Mouse (Mus musculus) cortical plate, adult 2 months (tissue): ENCODE measurements around the gene Fam19a5. TPM values are rescaled to one million over a fixed set of nuclear protein-coding genes. Genes with fewer than 3 reads are reported as not detected.

ENCODE experiments used
- H3K27ac ChIP-seq: fragments of 200-500 bp; 2 replicates; pipeline ENCODE4 v1.5.1; 2012; ENCODE audit warnings: low read length, control low read depth, inconsistent platforms; ENCODE audit not compliant: insufficient read depth
- H3K4me1 ChIP-seq: fragments of 200-500 bp; 2 replicates; pipeline ENCODE4 v1.6.1; 2011; ENCODE audit warnings: low read length; ENCODE audit not compliant: control insufficient read depth, insufficient read depth
- H3K4me3 ChIP-seq: fragments of 200-500 bp; 2 replicates; pipeline ENCODE4 v1.5.1; 2011; ENCODE audit warnings: mild to moderate bottlenecking, low read length, control low read depth; ENCODE audit not compliant: insufficient read depth
- CTCF ChIP-seq: fragments of 200-500 bp; IDR thresholded peaks from 2 replicates; pipeline ENCODE4 v1.5.1; 2011; ENCODE audit warnings: mild to moderate bottlenecking, control low read depth, low read length; ENCODE audit not compliant: insufficient read depth; ENCODE audit errors: extremely low read depth
- POLR2A ChIP-seq: fragments of 200-500 bp; IDR thresholded peaks from 2 replicates; pipeline ENCODE4 v1.6.1; 2011; ENCODE audit warnings: mild to moderate bottlenecking, low read length, control low read depth; ENCODE audit not compliant: insufficient read depth; ENCODE audit errors: extremely low read depth
- polyA plus RNA-seq: library from polyadenylated mRNA; depleted of rRNA; stranded (reverse); fragments of >200 nt; gene quantifications from 2 replicates; pipeline ENCODE4 v1.2.3, GENCODE M21; 2012

Fam19a5 gene
- polyA plus RNA-seq, 1 experiment, result 102 TPM

DNA sequence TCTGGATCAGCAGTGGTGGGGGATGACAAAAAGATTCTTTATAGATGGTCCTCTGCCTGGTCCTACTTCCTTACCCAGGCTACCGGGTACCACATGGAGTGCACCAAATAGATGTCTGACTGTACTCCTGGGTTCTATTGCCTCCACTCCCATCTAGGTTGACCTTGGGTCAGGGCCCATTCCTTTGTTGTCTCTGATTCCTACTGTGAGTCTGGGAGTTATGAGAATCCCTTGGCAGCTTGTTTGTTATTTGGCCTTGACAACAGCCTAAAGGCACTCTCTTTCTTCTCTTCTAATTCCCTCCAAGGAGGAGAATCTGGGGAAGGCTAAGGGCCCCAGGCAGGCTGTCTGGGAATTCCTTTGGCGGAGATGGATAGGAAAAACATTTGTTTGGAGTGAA is 105.6 kb downstream of the Fam19a5 start:
- TF ChIP-seq POLR2A (no peak), CTCF (no peak)
- H3K27ac ChIP-seq, result no peak overlapping the region
- H3K4me3 ChIP-seq, result no peak overlapping the region
- H3K4me1 ChIP-seq, result peaks cover 15% of the 10 kb centered on the region

- TF ChIP-seq POLR2A (no peak), CTCF (no peak)
- Histone ChIP-seq H3K4me3 (no peak overlapping the region), H3K4me1 (peaks cover 12% of the 10 kb centered on the region), H3K27ac (no peak overlapping the region)
Measured at GRCm38 (mm10) chr15:87654551-87654950, 110.5 kb downstream of the Fam19a5 start.

- no peak overlapping the region for H3K4me3 ChIP-seq
- H3K4me1 ChIP-seq, result peaks cover 24% of the 10 kb centered on the region
- TF ChIP-seq POLR2A, result no peak
- TF ChIP-seq CTCF, result no peak
- H3K27ac ChIP-seq, result no peak overlapping the region
Measured at GRCm38 (mm10) chr15:87656496-87657155, 112.5 kb downstream of the Fam19a5 start.

- Histone ChIP-seq H3K4me3 (no peak overlapping the region), H3K27ac (no peak overlapping the region), H3K4me1 (peaks cover 24% of the 10 kb centered on the region)
- TF ChIP-seq CTCF, result no peak
- no peak for TF ChIP-seq POLR2A
Measured at GRCm38 (mm10) chr15:87659729-87660128, 115.6 kb downstream of the Fam19a5 start.

DNA sequence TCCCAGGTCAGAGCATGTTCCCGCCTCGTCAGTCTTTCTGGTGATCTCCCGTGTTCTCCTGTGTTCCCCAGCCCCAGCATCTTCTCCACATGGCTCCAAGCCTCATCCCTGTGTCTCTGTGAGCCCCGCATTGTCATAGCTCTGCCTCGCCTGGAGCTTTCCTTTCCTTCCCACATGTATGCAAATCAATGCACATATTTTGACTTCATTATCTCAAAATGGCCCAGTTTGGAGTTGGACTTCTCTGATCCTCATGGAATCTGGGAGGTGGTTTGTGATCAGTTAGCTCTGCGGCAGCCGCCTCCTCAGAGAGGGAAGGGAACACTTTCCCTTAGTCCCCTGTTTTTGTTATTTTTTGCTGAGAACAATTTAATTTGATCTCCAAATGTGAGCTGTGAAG is 117.9 kb downstream of the Fam19a5 start:
- H3K4me3 ChIP-seq, result no peak overlapping the region
- 0 out of 2 replicates have a peak overlapping the region, but pooled peaks have one; percentile 4 for H3K27ac ChIP-seq
- no peak for TF ChIP-seq CTCF
- no peak for TF ChIP-seq POLR2A
- H3K4me1 ChIP-seq, result peaks cover 23% of the 10 kb centered on the region

GRCm38 (mm10) chr15:87666041-87666750 is 122.1 kb downstream of the Fam19a5 start:
- H3K4me1 ChIP-seq, result peaks cover 21% of the 10 kb centered on the region
- no peak overlapping the region for H3K27ac ChIP-seq
- no peak for TF ChIP-seq CTCF
- no peak for TF ChIP-seq POLR2A
- no peak overlapping the region for H3K4me3 ChIP-seq

DNA sequence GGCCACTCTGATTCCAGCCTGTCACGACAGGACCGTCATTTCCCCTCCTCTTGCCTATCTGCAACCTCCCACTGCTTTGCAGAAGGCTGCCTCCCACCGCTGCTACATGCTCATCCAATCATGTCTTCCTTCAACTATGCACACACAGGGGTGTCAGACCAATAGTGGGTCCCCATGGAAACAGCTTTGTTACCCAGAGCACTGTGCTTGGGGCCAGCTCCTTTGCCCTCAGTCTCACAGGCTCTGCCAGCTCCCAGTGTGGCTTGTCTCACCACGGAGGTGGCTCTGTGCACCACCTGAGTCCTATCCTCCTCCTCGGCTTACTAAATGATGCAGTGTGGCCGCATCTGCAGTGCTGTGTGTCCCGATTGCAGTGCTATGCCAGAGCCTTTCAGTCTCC is 123.3 kb downstream of the Fam19a5 start:
- Histone ChIP-seq H3K27ac (no peak overlapping the region), H3K4me3 (no peak overlapping the region), H3K4me1 (peaks cover 15% of the 10 kb centered on the region)
- TF ChIP-seq CTCF, result no peak
- TF ChIP-seq POLR2A, result no peak

DNA sequence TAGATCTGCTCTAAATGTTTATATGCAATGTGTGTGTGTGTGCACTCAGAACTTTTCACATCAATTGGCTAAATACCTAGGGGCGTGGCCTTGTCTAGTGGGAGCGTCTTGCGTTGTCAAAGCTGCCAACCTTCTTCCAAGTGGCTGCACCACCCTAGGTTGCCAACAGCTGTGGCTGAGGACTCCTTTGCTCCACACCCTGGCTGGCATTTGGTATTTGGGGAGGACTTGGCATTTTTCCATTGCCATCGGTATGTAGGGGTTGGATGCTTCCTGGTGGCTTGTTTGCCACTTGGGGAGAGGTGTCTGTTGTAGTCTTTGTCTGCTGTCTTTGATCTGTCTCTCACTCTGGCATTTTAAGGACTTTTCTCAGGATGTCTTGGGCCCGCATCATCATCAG is 124.0 kb downstream of the Fam19a5 start:
- H3K27ac ChIP-seq, result no peak overlapping the region
- TF ChIP-seq POLR2A, result no peak
- TF ChIP-seq CTCF, result no peak
- H3K4me3 ChIP-seq, result no peak overlapping the region
- peaks cover 16% of the 10 kb centered on the region for H3K4me1 ChIP-seq

DNA sequence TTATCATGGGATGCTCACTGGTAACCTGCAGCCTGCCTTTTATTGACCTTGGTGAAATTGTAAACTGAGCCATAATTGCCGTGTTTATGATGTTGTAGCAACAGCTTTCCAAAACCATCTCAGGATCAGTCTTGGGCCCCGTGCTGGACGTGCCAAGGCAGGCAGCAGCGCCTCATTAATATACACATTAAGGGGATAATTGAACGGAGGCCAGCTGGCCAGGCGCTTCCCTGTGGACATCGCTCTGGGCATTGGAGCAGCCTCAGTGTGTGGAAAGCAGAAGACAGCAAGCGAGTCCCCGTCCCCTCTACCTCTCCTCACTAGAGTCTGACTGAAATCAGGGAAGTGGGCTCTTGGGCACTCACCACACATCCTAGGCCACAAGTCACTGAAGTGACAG is 127.8 kb downstream of the Fam19a5 start:
- no peak for TF ChIP-seq CTCF
- TF ChIP-seq POLR2A, result no peak
- no peak overlapping the region for H3K27ac ChIP-seq
- H3K4me3 ChIP-seq, result no peak overlapping the region
- peaks cover 13% of the 10 kb centered on the region for H3K4me1 ChIP-seq

DNA sequence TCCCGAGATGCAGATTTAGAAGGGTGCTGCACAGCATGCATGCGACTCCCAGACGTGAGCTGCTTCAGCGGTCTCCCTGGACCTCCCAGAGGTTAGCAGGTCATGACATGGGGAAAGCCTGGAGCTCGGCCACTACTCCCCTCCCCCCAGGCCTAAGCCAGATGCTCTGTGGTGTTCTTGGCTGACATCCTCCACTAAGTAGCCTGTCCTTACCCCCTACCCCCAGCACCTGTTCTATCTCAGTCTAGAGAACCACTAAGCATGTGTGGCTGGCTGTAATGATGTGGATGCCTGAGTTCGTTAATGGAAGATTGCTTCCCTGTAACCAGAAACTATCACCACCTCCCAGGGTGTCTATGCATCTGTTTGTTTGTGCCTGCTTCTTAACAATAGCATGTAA is 134.6 kb downstream of the Fam19a5 start:
- no peak overlapping the region for H3K4me3 ChIP-seq
- TF ChIP-seq POLR2A (no peak), CTCF (no peak)
- no peak overlapping the region for H3K27ac ChIP-seq
- H3K4me1 ChIP-seq, result peaks cover 9% of the 10 kb centered on the region
